Mouse (Mus musculus): ENCODE measurements around the gene Myo18a. TPM values are rescaled to one million over a fixed set of nuclear protein-coding genes. Genes with fewer than 3 reads are reported as not detected.

Myo18a gene
- total and polyA plus RNA-seq, 2 experiments from 2014 or later = 82.5 to 218 TPM

GRCm38 (mm10) chr11:77822781-77823180 lies 59.7 kb downstream of the Myo18a start:
- Histone ChIP-seq H3K9me3 (replicated peaks; ENCODE audit: control insufficient read depth, low read length) (no peaks in the 10 kb centered on the region), H3K9ac (replicated peaks; ENCODE audit: low read depth, low read length) (no peak overlapping the region), H3K36me3 (replicated peaks; ENCODE audit: control insufficient read depth, insufficient read depth, low read length) (peaks cover 85% of the 10 kb centered on the region), H3K27ac (ENCODE audit: low read depth) (no peak overlapping the region), H3K4me3 (ENCODE audit: low read depth, low read length) (no peak overlapping the region), H3K4me2 (ENCODE audit: low read depth, low read length) (no peak overlapping the region), H3K27me3 (ENCODE audit: control insufficient read depth, insufficient read depth, low read length) (no peaks in the 10 kb centered on the region), H3K4me1 (ENCODE audit: control insufficient read depth, insufficient read depth) (no peaks in the 10 kb centered on the region)
- DNase-seq (ENCODE audit: low spot score) (peak; percentile 41), ATAC-seq (ENCODE audit: insufficient read depth, low read depth) (0 out of 2 replicates have a peak, but pooled peaks have one; percentile 5)
- 27% methylated on average over 7 of the region's 7 CpGs for WGBS
- no peak for TF ChIP-seq EP300 (IDR thresholded peaks at IDR 0.05; ENCODE audit: low read depth)
- TF ChIP-seq CTCF (IDR thresholded peaks at IDR 0.05; ENCODE audit: low read depth) = peak; percentile 67

- H3K36me3 ChIP-seq (replicated peaks; ENCODE audit: control insufficient read depth, insufficient read depth, low read length) = peaks cover 86% of the 10 kb centered on the region
- 15% methylated on average over 5 of the region's 5 CpGs for WGBS
- no peaks in the 10 kb centered on the region for H3K4me1 ChIP-seq (ENCODE audit: control insufficient read depth, insufficient read depth)
- no peak overlapping the region for H3K4me3 ChIP-seq (ENCODE audit: low read depth, low read length)
- TF ChIP-seq CTCF (IDR thresholded peaks at IDR 0.05; ENCODE audit: low read depth) = peak; percentile 75
- TF ChIP-seq EP300 (IDR thresholded peaks at IDR 0.05; ENCODE audit: low read depth) = no peak
- H3K9ac ChIP-seq (replicated peaks; ENCODE audit: low read depth, low read length) = no peak overlapping the region
- no peak overlapping the region for H3K27ac ChIP-seq (ENCODE audit: low read depth)
- H3K27me3 ChIP-seq (ENCODE audit: control insufficient read depth, insufficient read depth, low read length) = no peaks in the 10 kb centered on the region
- H3K4me2 ChIP-seq (ENCODE audit: low read depth, low read length) = no peak overlapping the region
- no peaks in the 10 kb centered on the region for H3K9me3 ChIP-seq (replicated peaks; ENCODE audit: control insufficient read depth, low read length)
- peak; percentile 37 for DNase-seq (ENCODE audit: low spot score)
- ATAC-seq (ENCODE audit: insufficient read depth, low read depth) = 0 out of 2 replicates have a peak, but pooled peaks have one; percentile 31
Measured at GRCm38 (mm10) chr11:77825853-77826252, 62.8 kb downstream of the Myo18a start.

GRCm38 (mm10) chr11:77826311-77826710 lies 63.3 kb downstream of the Myo18a start:
- Histone ChIP-seq H3K27ac (ENCODE audit: low read depth) (0 out of 2 replicates have a peak overlapping the region, but pooled peaks have one; percentile 3), H3K4me2 (ENCODE audit: low read depth, low read length) (no peak overlapping the region), H3K36me3 (replicated peaks; ENCODE audit: control insufficient read depth, insufficient read depth, low read length) (peaks cover 85% of the 10 kb centered on the region), H3K4me1 (ENCODE audit: control insufficient read depth, insufficient read depth) (no peaks in the 10 kb centered on the region), H3K27me3 (ENCODE audit: control insufficient read depth, insufficient read depth, low read length) (no peaks in the 10 kb centered on the region), H3K4me3 (ENCODE audit: low read depth, low read length) (no peak overlapping the region), H3K9ac (replicated peaks; ENCODE audit: low read depth, low read length) (no peak overlapping the region), H3K9me3 (replicated peaks; ENCODE audit: control insufficient read depth, low read length) (no peaks in the 10 kb centered on the region)
- DNase-seq (ENCODE audit: low spot score) = no peak
- TF ChIP-seq CTCF (IDR thresholded peaks at IDR 0.05; ENCODE audit: low read depth) = no peak
- TF ChIP-seq EP300 (IDR thresholded peaks at IDR 0.05; ENCODE audit: low read depth) = no peak
- 28% methylated on average over 3 of the region's 3 CpGs for WGBS
- no peak for ATAC-seq (ENCODE audit: insufficient read depth, low read depth)

- TF ChIP-seq EP300 (IDR thresholded peaks at IDR 0.05; ENCODE audit: low read depth) (no peak), CTCF (IDR thresholded peaks at IDR 0.05; ENCODE audit: low read depth) (peak; percentile 97)
- WGBS = 57% methylated on average over 18 of the region's 18 CpGs
- Histone ChIP-seq H3K4me2 (ENCODE audit: low read depth, low read length) (no peak overlapping the region), H3K27ac (ENCODE audit: low read depth) (no peak overlapping the region), H3K36me3 (replicated peaks; ENCODE audit: control insufficient read depth, insufficient read depth, low read length) (peaks cover 90% of the 10 kb centered on the region), H3K27me3 (ENCODE audit: control insufficient read depth, insufficient read depth, low read length) (no peaks in the 10 kb centered on the region), H3K4me3 (ENCODE audit: low read depth, low read length) (no peak overlapping the region), H3K9me3 (replicated peaks; ENCODE audit: control insufficient read depth, low read length) (no peaks in the 10 kb centered on the region), H3K4me1 (ENCODE audit: control insufficient read depth, insufficient read depth) (no peaks in the 10 kb centered on the region), H3K9ac (replicated peaks; ENCODE audit: low read depth, low read length) (no peak overlapping the region)
- ATAC-seq (ENCODE audit: insufficient read depth, low read depth) (peak; percentile 62; the same call in 1 of the 2 replicates), DNase-seq (ENCODE audit: low spot score) (peak; percentile 71)
Measured at GRCm38 (mm10) chr11:77827241-77827995, 64.4 kb downstream of the Myo18a start.

DNA sequence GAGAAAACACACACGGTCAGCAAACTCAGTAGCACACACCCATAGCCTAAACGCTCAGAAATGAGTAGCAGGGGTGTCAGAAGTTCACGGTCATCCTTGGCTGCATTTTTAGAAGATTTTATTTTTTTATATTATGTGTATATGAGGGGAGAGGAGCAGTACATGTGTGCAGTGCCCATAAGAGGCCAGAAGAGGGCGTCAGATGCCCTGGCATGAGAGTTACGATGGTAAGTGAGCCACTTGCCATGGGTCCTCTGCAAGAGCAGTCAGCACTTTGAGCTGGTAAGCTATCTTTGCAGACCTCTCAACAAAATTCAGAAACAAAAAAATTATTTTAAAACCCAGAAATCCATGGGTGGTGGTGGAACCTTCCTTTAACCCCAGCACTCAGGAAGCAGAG lies 65.1 kb downstream of the Myo18a start:
- Histone ChIP-seq H3K9ac (replicated peaks; ENCODE audit: low read depth, low read length) (no peak overlapping the region), H3K4me2 (ENCODE audit: low read depth, low read length) (no peak overlapping the region), H3K9me3 (replicated peaks; ENCODE audit: control insufficient read depth, low read length) (no peaks in the 10 kb centered on the region), H3K27me3 (ENCODE audit: control insufficient read depth, insufficient read depth, low read length) (no peaks in the 10 kb centered on the region), H3K36me3 (replicated peaks; ENCODE audit: control insufficient read depth, insufficient read depth, low read length) (peaks cover 94% of the 10 kb centered on the region), H3K4me1 (ENCODE audit: control insufficient read depth, insufficient read depth) (no peaks in the 10 kb centered on the region), H3K4me3 (ENCODE audit: low read depth, low read length) (no peak overlapping the region), H3K27ac (ENCODE audit: low read depth) (no peak overlapping the region)
- TF ChIP-seq EP300 (IDR thresholded peaks at IDR 0.05; ENCODE audit: low read depth) (no peak), CTCF (IDR thresholded peaks at IDR 0.05; ENCODE audit: low read depth) (no peak)
- WGBS = 90% methylated on average over 5 of the region's 5 CpGs
- ATAC-seq (ENCODE audit: insufficient read depth, low read depth) (no peak), DNase-seq (ENCODE audit: low spot score) (no peak)

Data from heart, postnatal 0 days (tissue).